Mouse (Mus musculus): Measurements from ENCODE around the gene Lcn12. TPM values are rescaled to one million over a fixed set of nuclear protein-coding genes. Genes with fewer than 3 reads are reported as not detected.

The Lcn12 gene
- total RNA-seq (2023): not detected in 2 replicates

DNA sequence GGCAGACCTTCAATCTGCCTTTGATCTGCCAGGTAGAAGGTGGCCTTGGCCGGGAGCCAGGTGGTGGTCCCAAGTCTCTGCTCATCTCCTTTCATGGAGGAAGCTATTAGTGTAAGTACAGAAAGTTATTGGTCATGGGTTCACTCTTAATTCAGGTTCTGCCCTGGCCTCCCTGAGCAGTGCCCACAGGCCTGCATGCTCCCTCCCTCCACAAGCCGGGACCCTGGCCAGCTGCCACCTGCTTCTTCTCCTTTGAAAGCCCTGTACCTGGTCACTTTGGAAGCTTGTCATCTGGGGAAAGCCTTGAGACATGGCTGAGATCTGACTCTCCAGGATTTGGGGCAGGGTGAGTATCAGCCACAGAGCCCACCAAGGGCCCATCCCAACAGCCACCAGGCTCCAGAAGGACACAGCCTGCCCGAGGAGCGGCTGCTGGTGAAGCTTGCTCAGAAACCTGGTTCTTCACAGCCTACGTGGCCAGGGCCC lies at the start of gene Lcn12:
Lcn12 (minus strand) TSS at position 436 of the 486 bp plus-strand sequence.

GRCm38 (mm10) chr2:25501593-25502486 lies 8.1 kb upstream of the Lcn12 start, which contains the start of gene C8g:
TSS of gene C8g (minus strand) at chr2:25501719.

GRCm38 (mm10) chr2:25500576-25501405 lies 7.1 kb upstream of the Lcn12 start, which contains the start of gene Fbxw5:
TSS of gene Fbxw5 (plus strand) at chr2:25500750.

DNA sequence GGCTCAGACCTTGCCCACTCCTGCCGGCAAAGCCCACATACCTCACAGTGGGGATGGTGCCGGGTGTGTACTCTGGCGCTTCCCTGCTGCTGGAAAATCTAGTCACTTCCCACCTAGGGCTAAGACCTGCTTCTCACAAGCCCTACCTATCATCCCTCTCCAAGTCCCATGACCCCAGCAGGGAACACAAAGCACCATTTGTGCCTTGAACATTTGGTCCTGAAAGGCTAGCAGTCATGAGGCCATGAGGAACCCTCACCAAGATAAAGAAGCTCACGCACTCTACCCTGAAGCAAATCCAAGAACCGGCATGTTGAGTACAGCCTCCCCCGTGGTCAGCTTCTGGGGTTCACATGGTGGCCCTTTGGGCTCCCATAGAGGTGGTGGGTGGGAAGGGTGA lies 23.7 kb downstream of the Lcn12 start, which contains the start of gene Ptgds:
Ptgds (minus strand) TSS at position 78 of the 400 bp plus-strand sequence.

DNA sequence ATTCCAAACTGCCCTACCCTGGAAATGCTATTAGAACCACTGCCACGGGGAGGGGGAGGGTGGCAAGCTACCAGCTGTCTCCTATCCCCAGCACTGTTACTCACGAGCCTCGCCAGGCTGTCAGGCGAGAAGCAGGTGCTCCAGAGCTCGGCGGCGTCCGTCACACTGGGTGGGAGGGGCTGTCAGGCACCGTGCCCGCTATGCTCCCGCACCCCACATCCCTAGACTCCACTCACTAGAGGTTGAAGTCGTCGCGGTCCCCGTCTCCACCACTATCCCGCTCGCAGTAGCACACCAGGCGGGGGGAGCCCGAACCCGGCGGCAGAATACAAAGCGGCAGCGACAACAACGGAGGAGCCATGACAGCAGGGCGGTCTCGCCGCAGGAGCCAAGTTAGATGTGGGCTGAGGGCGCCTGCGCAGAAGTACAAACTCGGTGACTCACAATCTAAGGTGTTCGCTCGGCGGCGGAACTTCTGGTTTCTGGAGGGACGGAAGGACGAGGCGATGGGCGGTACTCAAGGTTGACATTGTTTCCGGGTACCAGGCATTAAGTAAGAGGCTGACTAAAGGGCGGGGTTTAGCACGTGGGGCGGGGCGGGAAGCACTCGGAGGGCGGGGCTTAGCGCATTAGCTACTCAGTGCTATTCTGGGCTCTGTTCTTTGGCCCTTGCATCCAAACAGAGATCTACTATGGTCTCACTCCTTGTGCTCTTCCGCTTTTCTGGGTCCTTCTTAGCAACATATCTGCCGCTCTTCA lies 33.0 kb downstream of the Lcn12 start, which contains the start of gene Paxx:
Paxx (minus strand) TSS at position 544 of the 759 bp plus-strand sequence.

DNA sequence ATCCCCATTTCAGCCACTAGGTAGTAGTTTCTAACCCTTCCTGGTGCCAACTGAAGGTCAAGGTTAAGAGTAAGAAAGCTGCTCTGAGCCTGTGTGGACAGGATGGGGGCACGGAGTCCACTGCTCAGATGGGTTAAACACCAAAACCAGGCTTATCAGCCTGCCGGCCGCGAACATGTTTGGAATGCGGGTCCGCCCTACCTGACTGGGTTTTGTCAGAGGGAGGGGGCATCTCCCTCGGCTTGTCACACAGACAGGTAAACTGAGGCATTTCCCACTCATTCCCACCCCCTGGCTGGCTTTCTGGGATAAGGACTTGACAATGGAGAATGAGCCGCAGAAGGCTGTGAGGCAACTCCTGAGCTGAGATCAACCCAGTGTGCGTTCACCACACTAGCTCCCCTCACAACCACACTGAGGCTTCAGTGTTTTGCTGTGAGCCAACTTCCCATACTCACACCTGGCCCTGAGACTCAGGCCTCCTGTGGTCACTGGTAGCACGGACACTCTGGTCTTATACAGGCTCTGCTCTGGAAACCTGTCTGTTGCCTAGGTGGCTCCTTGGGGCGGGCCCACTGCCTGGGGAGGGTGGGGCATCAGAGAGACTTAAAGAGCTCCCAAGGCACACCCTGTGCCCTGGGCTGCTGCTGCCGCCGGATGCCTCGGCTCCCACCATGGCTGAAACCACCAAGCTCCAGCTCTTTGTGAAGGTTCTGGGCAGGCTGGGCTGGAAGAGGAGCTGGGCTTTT lies 37.3 kb downstream of the Lcn12 start, which contains the start of gene Clic3:
Clic3 (plus strand) TSS at position 634 of the 749 bp plus-strand sequence.

Other genes with a start within 250 kb of the Lcn12 start
- gene AL732309.1, start 247.0 kb downstream of the Lcn12 start, total RNA-seq (2023): 3.1 and 5.6 TPM in 2 replicates
- gene Tmem203, start 238.5 kb downstream of the Lcn12 start, total RNA-seq (2023): 18.5 and 30.7 TPM in 2 replicates
- gene Tprn, start 231.3 kb downstream of the Lcn12 start, total RNA-seq (2023): 7.5 and 9.1 TPM in 2 replicates
- 52.4 and 52.7 TPM in 2 replicates for gene Ssna1, start 221.5 kb downstream of the Lcn12 start, total RNA-seq (2023)
- 71.6 and 79.3 TPM in 2 replicates for gene Anapc2, start 221.4 kb downstream of the Lcn12 start, total RNA-seq (2023)
- not detected in 2 replicates for gene Tmem210, start 205.8 kb downstream of the Lcn12 start, total RNA-seq (2023)
- not detected in 2 replicates for gene Lrrc26, start 204.0 kb downstream of the Lcn12 start, total RNA-seq (2023)
- not detected in 2 replicates for gene Grin1, start 174.7 kb downstream of the Lcn12 start, total RNA-seq (2023)
- 30.4 and 42.8 TPM in 2 replicates for gene Man1b1, start 161.6 kb downstream of the Lcn12 start, total RNA-seq (2023)
- gene Dpp7, start 137.6 kb downstream of the Lcn12 start, total RNA-seq (2023): 13.5 and 19.6 TPM in 2 replicates
- 24.2 and 29.5 TPM in 2 replicates for gene Uap1l1, start 128.2 kb downstream of the Lcn12 start, total RNA-seq (2023)
- gene Sapcd2, start 121.6 kb downstream of the Lcn12 start, total RNA-seq (2023): 8.6 and 10.6 TPM in 2 replicates
- not detected in 2 replicates for gene Entpd2, start 98.0 kb downstream of the Lcn12 start, total RNA-seq (2023)
- gene Npdc1, start 94.6 kb downstream of the Lcn12 start, total RNA-seq (2023): not detected in 2 replicates
- 10.7 and 13.7 TPM in 2 replicates for gene Fut7, start 70.6 kb downstream of the Lcn12 start, total RNA-seq (2023)
- gene Abca2, start 65.2 kb downstream of the Lcn12 start, total RNA-seq (2023): 19.6 and 21.3 TPM in 2 replicates
- gene Clic3, start 37.1 kb downstream of the Lcn12 start, total RNA-seq (2023): not detected in 2 replicates
- gene Paxx, start 32.8 kb downstream of the Lcn12 start, total RNA-seq (2023): 43.8 and 56.9 TPM in 2 replicates
- gene Ptgds, start 23.9 kb downstream of the Lcn12 start, total RNA-seq (2023): not detected in 2 replicates
- 25.8 and 26.4 TPM in 2 replicates for gene Fbxw5, start 6.8 kb upstream of the Lcn12 start, total RNA-seq (2023)
- gene C8g, start 7.8 kb upstream of the Lcn12 start, total RNA-seq (2023): 1.2 TPM in 1 of 2 replicates, not detected in the other
- gene Traf2, start 53.0 kb upstream of the Lcn12 start, total RNA-seq (2023): 20.3 and 26.7 TPM in 2 replicates
- gene Edf1, start 63.9 kb upstream of the Lcn12 start, total RNA-seq (2023): 56.8 and 74.8 TPM in 2 replicates
- gene Mamdc4, start 80.9 kb upstream of the Lcn12 start, total RNA-seq (2023): 0.11 and 0.13 TPM in 2 replicates
- 5.6 and 6.0 TPM in 2 replicates for gene Phpt1, start 81.3 kb upstream of the Lcn12 start, total RNA-seq (2023)
- 1.6 TPM in 1 of 2 replicates, not detected in the other for gene Ajm1, start 87.8 kb upstream of the Lcn12 start, total RNA-seq (2023)
- gene Rabl6, start 114.6 kb upstream of the Lcn12 start, total RNA-seq (2023): 38.3 and 38.7 TPM in 2 replicates
- gene Ccdc183, start 123.8 kb upstream of the Lcn12 start, total RNA-seq (2023): not detected in 2 replicates
- gene Tmem141, start 128.1 kb upstream of the Lcn12 start, total RNA-seq (2023): 1.6 and 3.9 TPM in 2 replicates
- 0.29 TPM in 1 of 2 replicates, not detected in the other for gene Fcna, start 134.1 kb upstream of the Lcn12 start, total RNA-seq (2023)
- not detected in 2 replicates for gene Lcn8, start 159.2 kb upstream of the Lcn12 start, total RNA-seq (2023)
- gene Lcn5, start 164.0 kb upstream of the Lcn12 start, total RNA-seq (2023): not detected in 2 replicates
- gene Lcn6, start 182.9 kb upstream of the Lcn12 start, total RNA-seq (2023): not detected in 2 replicates
- gene Lcn10, start 188.8 kb upstream of the Lcn12 start, total RNA-seq (2023): not detected in 2 replicates
- gene Obp2a, start 206.1 kb upstream of the Lcn12 start, total RNA-seq (2023): not detected in 2 replicates
- gene Bmyc, start 212.8 kb upstream of the Lcn12 start, total RNA-seq (2023): 3.0 and 5.2 TPM in 2 replicates
- not detected in 2 replicates for gene Obp2b, start 243.1 kb upstream of the Lcn12 start, total RNA-seq (2023)

Data from neutrophil, adult 65 days (primary cell).